Mouse (Mus musculus) midbrain, embryonic 15.5 days (tissue): Measurements from ENCODE around the gene Dnajc17. TPM values are rescaled to one million over a fixed set of nuclear protein-coding genes. Genes with fewer than 3 reads are reported as not detected.

Source experiments
- ATAC-seq: fragments of 200-750 bp; cut with Nextera tagmentation; replicated peaks from 2 replicates; pipeline ENCODE4 v1.8.0; 2017; ENCODE audit warnings: moderate TSS enrichment
- H3K27ac ChIP-seq: fragments of 300-500 bp; sonication (generic); 2 replicates; pipeline ENCODE4 v1.5.1; 2015; ENCODE audit warnings: mild to moderate bottlenecking, inconsistent platforms
- H3K27me3 ChIP-seq: fragments of 300-500 bp; sonication (generic); replicated peaks from 2 replicates; pipeline ENCODE4 v1.6.1; 2015; ENCODE audit warnings: inconsistent platforms
- H3K36me3 ChIP-seq: fragments of 300-500 bp; sonication (generic); replicated peaks from 2 replicates; pipeline ENCODE4 v1.6.1; 2015; ENCODE audit warnings: inconsistent platforms
- H3K4me1 ChIP-seq: fragments of 300-500 bp; sonication (generic); 2 replicates; pipeline ENCODE4 v1.6.1; 2015; ENCODE audit warnings: inconsistent platforms
- H3K4me2 ChIP-seq: fragments of 300-500 bp; sonication (generic); 2 replicates; pipeline ENCODE4 v1.6.1; 2015; ENCODE audit warnings: inconsistent platforms, mild to moderate bottlenecking, moderate library complexity
- H3K4me3 ChIP-seq: fragments of 300-500 bp; sonication (generic); 2 replicates; pipeline ENCODE4 v1.5.1; 2015; ENCODE audit warnings: mild to moderate bottlenecking, inconsistent platforms
- H3K9ac ChIP-seq: fragments of 300-500 bp; sonication (generic); 2 replicates; pipeline ENCODE4 v1.6.1; 2015; ENCODE audit warnings: mild to moderate bottlenecking, inconsistent platforms
- H3K9me3 ChIP-seq: fragments of 300-500 bp; sonication (generic); 2 replicates; pipeline ENCODE4 v1.6.1; 2016; ENCODE audit warnings: inconsistent platforms
- WGBS: fragments of 180-500 bp; shearing (Covaris S2); methylation state at CpG from one replicate; pipeline ENCODE4 v1.1.7; 2015; ENCODE audit warnings: mixed read lengths; 5-methylcytosine and 5-hydroxymethylcytosine counted together
- polyA plus RNA-seq: library from polyadenylated mRNA; unstranded; fragments of >200 nt; fragmentation: Nextera tagmentation; extraction: Ambion mirVana; gene quantifications from 2 replicates; pipeline ENCODE4 v1.2.1, GENCODE M21; 2015

Gene Dnajc17
- polyA plus RNA-seq, 1 experiment from 2014 or later, result 29.4 TPM

GRCm38 (mm10) chr2:119170282-119170681 is 38.3 kb downstream of the Dnajc17 start:
- H3K4me2 ChIP-seq, result no peak overlapping the region
- no peak overlapping the region for H3K4me3 ChIP-seq
- H3K4me1 ChIP-seq, result peaks cover 38% of the 10 kb centered on the region
- 84% methylated on average over 2 of the region's 2 CpGs for WGBS
- no peak overlapping the region for H3K27ac ChIP-seq
- peaks cover 18% of the 10 kb centered on the region for H3K27me3 ChIP-seq
- no peak for ATAC-seq
- H3K36me3 ChIP-seq, result no peaks in the 10 kb centered on the region
- H3K9ac ChIP-seq, result no peak overlapping the region
- no peaks in the 10 kb centered on the region for H3K9me3 ChIP-seq

DNA sequence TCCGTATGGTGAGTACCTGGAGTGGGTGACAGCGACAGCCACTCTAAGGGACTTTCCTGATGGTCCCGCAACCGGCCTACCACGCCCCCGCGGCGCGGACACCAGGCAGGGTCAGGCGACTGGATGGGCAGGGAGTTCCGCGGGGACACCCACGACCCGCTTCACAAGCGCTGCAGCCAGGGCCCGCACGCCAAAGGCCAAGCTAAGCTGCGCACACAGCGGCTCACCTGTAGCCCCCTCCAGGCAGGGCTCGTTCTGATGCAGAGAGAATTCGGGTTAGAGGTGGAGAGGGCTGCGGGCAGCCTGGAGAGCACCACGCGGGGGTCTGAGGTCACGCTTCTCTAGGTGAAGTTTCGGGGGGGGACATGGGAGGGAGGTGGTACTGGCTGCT is 40.7 kb downstream of the Dnajc17 start:
- peaks cover 26% of the 10 kb centered on the region for H3K4me1 ChIP-seq
- H3K36me3 ChIP-seq, result no peaks in the 10 kb centered on the region
- H3K27ac ChIP-seq, result no peak overlapping the region
- WGBS, result 4% methylated on average over 26 of the region's 26 CpGs
- peak; percentile 54 for ATAC-seq
- H3K9me3 ChIP-seq, result no peaks in the 10 kb centered on the region
- H3K27me3 ChIP-seq, result peaks cover 18% of the 10 kb centered on the region
- H3K9ac ChIP-seq, result peak overlapping the region; percentile 28; the same call in 1 of the 2 replicates
- peak overlapping the region; percentile 53 for H3K4me3 ChIP-seq
- H3K4me2 ChIP-seq, result peak overlapping the region; percentile 99

- Histone ChIP-seq H3K27me3 (peaks cover 18% of the 10 kb centered on the region), H3K4me2 (peak within 1 kb of the TSS; percentile 99), H3K36me3 (no peaks in the 10 kb centered on the region), H3K4me1 (peaks cover 19% of the 10 kb centered on the region), H3K27ac (no peak within 1 kb of the TSS), H3K9me3 (no peaks in the 10 kb centered on the region), H3K4me3 (peak within 1 kb of the TSS; percentile 53), H3K9ac (peak within 1 kb of the TSS; percentile 28)
- WGBS, result under 1% methylated on average over 60 of the region's 60 CpGs
- ATAC-seq, result peak; percentile 73
These were observed 41.4 kb downstream of the Dnajc17 start, which contains the start of gene Gchfr for GRCm38 (mm10) chr2:119166901-119167865. Gene Gchfr (plus strand): TSS chr2:119167773.

- H3K4me2 ChIP-seq, result no peak overlapping the region
- H3K9ac ChIP-seq, result no peak overlapping the region
- peaks cover 17% of the 10 kb centered on the region for H3K4me1 ChIP-seq
- H3K4me3 ChIP-seq, result no peak overlapping the region
- H3K27ac ChIP-seq, result no peak overlapping the region
- ATAC-seq, result no peak
- no peaks in the 10 kb centered on the region for H3K36me3 ChIP-seq
- no peaks in the 10 kb centered on the region for H3K9me3 ChIP-seq
- peaks cover 18% of the 10 kb centered on the region for H3K27me3 ChIP-seq
These were observed 43.2 kb downstream of the Dnajc17 start for GRCm38 (mm10) chr2:119165401-119165800.

GRCm38 (mm10) chr2:119163999-119164398 is 44.6 kb downstream of the Dnajc17 start:
- peaks cover 17% of the 10 kb centered on the region for H3K4me1 ChIP-seq
- H3K27ac ChIP-seq, result no peak overlapping the region
- H3K27me3 ChIP-seq, result peaks cover 18% of the 10 kb centered on the region
- H3K9ac ChIP-seq, result no peak overlapping the region
- H3K4me3 ChIP-seq, result no peak overlapping the region
- H3K36me3 ChIP-seq, result no peaks in the 10 kb centered on the region
- ATAC-seq, result no peak
- H3K9me3 ChIP-seq, result no peaks in the 10 kb centered on the region
- 87% methylated on average over 4 of the region's 4 CpGs for WGBS
- no peak overlapping the region for H3K4me2 ChIP-seq

DNA sequence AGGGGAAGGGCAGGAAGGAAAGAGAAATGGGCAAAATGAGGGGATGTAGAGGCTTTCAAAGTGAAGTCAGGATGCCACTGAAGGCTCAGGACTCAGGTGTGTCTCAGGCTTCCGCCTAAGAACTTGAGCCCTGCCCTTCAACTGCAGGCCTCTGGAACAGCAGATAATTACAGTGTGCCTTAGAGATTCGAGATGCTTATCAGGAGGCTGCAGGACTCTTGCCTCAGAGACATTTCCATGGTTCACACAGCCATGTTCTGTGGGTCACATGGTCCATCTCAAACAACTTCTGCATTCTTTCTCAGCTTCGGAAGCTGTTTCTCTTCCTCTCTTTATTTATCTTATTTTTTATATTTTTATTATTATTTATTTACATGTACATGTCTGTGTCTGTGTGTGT is 45.5 kb downstream of the Dnajc17 start:
- no peak overlapping the region for H3K9ac ChIP-seq
- H3K4me2 ChIP-seq, result no peak overlapping the region
- no peak overlapping the region for H3K4me3 ChIP-seq
- WGBS, result 63% methylated on average over 3 of the region's 3 CpGs
- H3K36me3 ChIP-seq, result no peaks in the 10 kb centered on the region
- peaks cover 17% of the 10 kb centered on the region for H3K27me3 ChIP-seq
- no peak overlapping the region for H3K27ac ChIP-seq
- H3K9me3 ChIP-seq, result no peaks in the 10 kb centered on the region
- H3K4me1 ChIP-seq, result peaks cover 17% of the 10 kb centered on the region
- no peak for ATAC-seq

DNA sequence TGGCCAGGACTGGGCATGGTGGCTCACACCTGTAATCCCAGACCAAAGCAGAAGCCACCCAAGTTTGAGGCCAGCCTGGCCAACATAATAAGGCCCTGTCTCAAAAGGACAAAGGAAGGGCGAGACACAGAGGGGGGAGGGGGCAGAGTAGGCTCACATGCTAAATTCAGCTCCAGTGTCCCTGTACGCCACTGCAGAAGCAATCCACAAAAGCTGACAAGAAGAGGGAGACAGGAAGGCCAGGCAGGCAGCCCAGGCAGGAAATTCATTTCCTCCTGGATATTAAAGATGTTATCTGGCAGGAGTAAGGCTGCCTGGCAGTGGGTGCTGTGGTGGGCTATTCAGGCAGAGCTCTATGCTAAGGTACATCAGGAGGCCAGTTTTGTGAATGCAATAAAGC is 47.3 kb downstream of the Dnajc17 start:
- Histone ChIP-seq H3K4me1 (peaks cover 7% of the 10 kb centered on the region), H3K36me3 (no peaks in the 10 kb centered on the region), H3K27ac (no peak overlapping the region), H3K9ac (no peak overlapping the region), H3K27me3 (peaks cover 8% of the 10 kb centered on the region), H3K4me3 (no peak overlapping the region), H3K9me3 (no peaks in the 10 kb centered on the region), H3K4me2 (no peak overlapping the region)
- WGBS, result 29% methylated on average over 2 of the region's 2 CpGs
- no peak for ATAC-seq

DNA sequence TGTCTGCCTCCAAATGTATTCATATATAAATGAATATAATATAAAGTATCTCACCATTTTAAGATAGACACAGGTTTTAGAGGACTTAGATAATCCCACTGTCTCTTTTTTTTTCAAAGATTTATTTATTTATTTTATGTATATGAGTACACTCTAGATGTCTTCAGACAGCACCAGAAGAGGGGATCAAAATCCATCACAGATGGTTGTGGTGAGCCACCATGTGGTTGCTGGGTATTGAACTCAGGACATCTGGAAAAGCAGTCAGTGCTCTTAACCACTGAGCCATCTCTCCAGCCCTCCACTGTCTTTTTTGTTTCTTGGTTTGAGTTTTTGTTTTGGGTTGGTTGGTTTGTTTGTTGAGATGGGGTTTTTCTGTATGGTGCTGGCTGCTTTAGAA is 50.8 kb downstream of the Dnajc17 start:
- peak overlapping the region; percentile 93 for H3K4me2 ChIP-seq

DNA sequence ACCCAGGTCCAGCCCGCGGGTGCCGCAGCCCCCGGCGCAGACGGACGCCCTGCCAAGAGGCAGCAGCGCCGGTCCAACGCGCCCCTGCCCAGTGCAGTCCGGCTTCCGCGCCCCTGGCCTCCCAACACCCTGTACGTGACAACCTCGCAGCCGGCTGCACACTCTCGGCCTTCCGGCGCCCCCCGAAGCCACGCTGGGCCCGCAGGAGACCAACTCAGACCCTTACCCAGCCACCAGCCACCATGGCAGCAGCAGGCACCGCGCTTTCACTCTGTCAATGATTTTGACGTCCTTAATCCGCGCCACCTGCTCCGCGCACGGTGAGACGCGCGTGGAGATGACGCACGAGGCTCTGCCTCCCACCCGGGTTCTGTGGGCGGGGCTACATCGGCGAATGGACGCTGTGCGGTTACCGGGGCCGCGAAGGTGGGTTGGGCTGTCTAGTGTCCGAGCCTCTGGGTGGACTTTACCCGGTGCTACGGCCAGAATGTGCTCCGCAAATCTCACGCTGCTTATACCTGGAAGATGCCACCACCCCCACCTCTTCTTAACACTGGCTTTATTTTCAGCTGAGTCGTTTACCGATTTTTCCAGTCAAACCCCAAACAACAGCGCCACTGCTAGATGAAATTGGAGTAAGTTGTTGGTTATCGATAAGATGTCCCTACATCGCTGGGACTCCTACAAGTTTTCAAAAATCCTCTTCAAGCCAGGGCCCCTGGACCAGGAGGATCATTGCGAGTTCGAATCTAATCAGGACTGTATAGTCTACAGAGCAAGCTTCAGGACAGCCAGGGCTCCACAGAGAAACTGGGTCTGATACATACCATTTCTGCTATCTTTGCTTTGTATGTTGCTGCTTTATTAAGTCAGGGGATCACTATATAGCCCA is 51.7 kb downstream of the Dnajc17 start, which contains the start of gene Rmdn3:
TSS of gene Rmdn3 (minus strand) at position 354 of the 892 bp plus-strand sequence.
- Histone ChIP-seq H3K36me3 (peaks cover 23% of the 10 kb centered on the region), H3K27me3 (no peaks in the 10 kb centered on the region), H3K9me3 (no peaks in the 10 kb centered on the region), H3K4me2 (peak within 1 kb of the TSS; percentile 93), H3K27ac (peak within 1 kb of the TSS; percentile 84), H3K9ac (peak within 1 kb of the TSS; percentile 91), H3K4me1 (peaks cover 23% of the 10 kb centered on the region), H3K4me3 (peak within 1 kb of the TSS; percentile 96)
- under 1% methylated on average over 57 of the region's 57 CpGs for WGBS
- ATAC-seq, result peak; percentile 94

More for the DNA sequence above, 50.8 kb downstream of the Dnajc17 start:
- Histone ChIP-seq H3K9ac (no peak overlapping the region; the same call in 1 of the 2 replicates), H3K4me1 (peaks cover 23% of the 10 kb centered on the region), H3K9me3 (no peaks in the 10 kb centered on the region), H3K4me3 (no peak overlapping the region), H3K27ac (no peak overlapping the region), H3K36me3 (peaks cover 16% of the 10 kb centered on the region; the same call in 1 of the 2 replicates), H3K27me3 (no peaks in the 10 kb centered on the region)
- no peak for ATAC-seq

DNA sequence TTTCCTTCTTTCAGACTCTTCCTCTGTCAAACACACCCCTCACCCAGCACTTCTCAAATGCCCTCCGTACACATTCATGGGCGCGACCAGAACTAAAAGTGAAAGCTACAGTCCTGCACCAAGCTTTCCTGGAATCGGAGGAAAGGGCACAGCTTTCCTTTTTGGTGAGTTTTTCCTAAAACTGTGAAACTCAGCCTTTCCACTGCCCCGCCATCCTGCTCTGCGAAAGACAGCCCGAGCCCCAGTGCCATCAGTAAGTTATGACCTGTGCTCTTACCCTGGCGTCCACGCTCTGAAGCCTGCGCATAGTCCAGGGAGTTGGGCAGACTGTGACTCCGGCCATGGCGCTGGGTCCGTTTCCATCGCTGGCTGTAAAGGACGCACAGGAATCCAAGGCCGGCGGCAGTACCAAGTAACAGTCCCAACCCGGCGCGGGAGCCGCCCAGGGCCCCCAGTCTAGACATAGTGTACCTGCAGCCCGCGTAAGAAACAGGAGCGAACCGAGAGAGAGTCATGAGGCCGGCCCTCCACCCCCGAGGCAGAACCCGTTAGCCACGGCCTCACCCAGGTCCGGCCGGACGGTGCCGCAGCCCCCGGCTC is 52.4 kb downstream of the Dnajc17 start:
- H3K36me3 ChIP-seq, result peaks cover 28% of the 10 kb centered on the region
- H3K27ac ChIP-seq, result peak overlapping the region; percentile 84
- H3K9me3 ChIP-seq, result no peaks in the 10 kb centered on the region
- peak; percentile 71; the same call in 1 of the 2 replicates for ATAC-seq
- peak overlapping the region; percentile 93 for H3K4me2 ChIP-seq
- WGBS, result 8% methylated on average over 34 of the region's 34 CpGs
- peaks cover 23% of the 10 kb centered on the region for H3K4me1 ChIP-seq
- H3K9ac ChIP-seq, result peak overlapping the region; percentile 91
- H3K27me3 ChIP-seq, result no peaks in the 10 kb centered on the region
- H3K4me3 ChIP-seq, result peak overlapping the region; percentile 96

GRCm38 (mm10) chr2:119155388-119155787 is 53.2 kb downstream of the Dnajc17 start:
- Histone ChIP-seq H3K27me3 (no peaks in the 10 kb centered on the region), H3K4me1 (peaks cover 23% of the 10 kb centered on the region), H3K27ac (no peak overlapping the region), H3K4me2 (peak overlapping the region; percentile 93), H3K9me3 (no peaks in the 10 kb centered on the region), H3K36me3 (peaks cover 31% of the 10 kb centered on the region), H3K9ac (no peak overlapping the region), H3K4me3 (0 out of 2 replicates have a peak overlapping the region, but pooled peaks have one; percentile 96)
- ATAC-seq, result no peak
- WGBS, result 84% methylated on average over 9 of the region's 9 CpGs
